In genomic region chr14:48594334-48594733, GRCm38 (mm10) we compare ENCODE assay signal across 25 mouse cellular contexts.
DNase-seq lines count a peak whose midpoint lies in the region; ATAC-seq lines count a peak whose summit lies in the region.
"Had no signal": no experiment of that assay in that cellular context is flagged by ENCODE, and none has a peak within 500 bp of the region (broad histone marks: within the 10 kb centered on the region; RNA-seq: fewer than 3 reads in every experiment).

No protein-coding gene starts in this region.

- peaks cover 10% of the 10 kb centered on the region; the same call in 1 of the 2 replicates for H3K4me1 ChIP-seq in heart, embryonic 11.5 days (ENCODE audit: control insufficient read depth, insufficient read depth, low read length)

- ATAC-seq in heart, embryonic 11.5 days (replicated peaks; ENCODE audit: insufficient number of reproducible peaks, low FRiP score, low TSS enrichment): no peak
- no peak for ATAC-seq in monocyte, adult 5-6 weeks (replicated peaks; ENCODE audit: insufficient number of reproducible peaks, low FRiP score, low TSS enrichment, poor library complexity, severe bottlenecking)
- ATAC-seq: activated CD4-positive, CD25-positive, alpha-beta regulatory T cell, adult 4 months; CD4-positive, CD25-positive, alpha-beta regulatory T cell, adult 4 months; Patski had no signal

- H3K9me3 ChIP-seq in heart, embryonic 11.5 days (replicated peaks; ENCODE audit: control insufficient read depth, low read length): no peaks in the 10 kb centered on the region
- H3K9me3 ChIP-seq: G1E had no signal

- no peak overlapping the region for H3K9ac ChIP-seq in heart, embryonic 11.5 days (ENCODE audit: low read depth, low read length)

- H3K27ac ChIP-seq in heart, embryonic 11.5 days (ENCODE audit: low read depth, low read length): no peak overlapping the region

- DNase-seq in heart, adult 11 months: peak; percentile 63
- DNase-seq in ES-CJ7 (ENCODE audit: low read depth, low spot score) (peak; percentile 45), R1 (ENCODE audit: low read depth, low spot score) (peak; percentile 56), ZHBTc4 (ENCODE audit: low read depth, low spot score) (peak; percentile 79)
- no peak for DNase-seq in cerebellum, postnatal 36 days
- no peak for DNase-seq in adrenal gland, postnatal 36 days
- DNase-seq: adrenal gland, adult 2 months; adrenal gland, adult 8-10 months; adrenal gland, postnatal 10 days; adrenal gland, postnatal 14 days; adrenal gland, postnatal 25 days; B cell, adult 2 months; cerebellum, adult 11 months; cerebellum, adult 11-12 months; cerebellum, adult 18-20 months; cerebellum, adult 2 months; cerebellum, adult 8-10 months; cerebellum, adult 9-10 months had no signal

- no peaks in the 10 kb centered on the region for H3K27me3 ChIP-seq in heart, embryonic 11.5 days (ENCODE audit: control insufficient read depth, insufficient read depth, low read length)
- H3K27me3 ChIP-seq: CH12.LX had no signal

- no peak overlapping the region for H3K4me2 ChIP-seq in heart, embryonic 11.5 days

- H3K4me3 ChIP-seq in heart, embryonic 11.5 days (ENCODE audit: low read depth, low read length): no peak overlapping the region

- H3K36me3 ChIP-seq in heart, embryonic 11.5 days (ENCODE audit: control insufficient read depth, insufficient read depth, low read length): no peaks in the 10 kb centered on the region
- H3K36me3 ChIP-seq: G1E had no signal

- WGBS in heart, embryonic 11.5 days (ENCODE audit: insufficient replicate concordance): 84% methylated on average over 5 of the region's 5 CpGs

Comparison
In these comparisons a context has a peak if more than half of its experiments do, and no peak if none do; other contexts are left out.
1. DNase-seq: peak in heart, adult 11 months (single experiment), ES-CJ7 (single experiment), R1 (single experiment) and ZHBTc4 (single experiment); none in cerebellum, postnatal 36 days (0 of 2) and adrenal gland, postnatal 36 days (0 of 2).